Comparison of ENCODE assay signal across 8 mouse cellular contexts in genomic region chr13:63239301-63239804, GRCm38 (mm10).
DNase-seq lines count a peak whose midpoint lies in the region; ATAC-seq and TF ChIP-seq lines count a peak whose summit lies in the region.

No protein-coding gene starts in this region.

- peak overlapping the region; percentile 63 for H3K27ac ChIP-seq in embryonic fibroblast, embryonic 13.5 days (ENCODE audit: insufficient read depth, low read length)
- peak overlapping the region; percentile 97 for H3K27ac ChIP-seq in intestine, embryonic 16.5 days (ENCODE audit: low read length)
- peak overlapping the region; percentile 88 for H3K27ac ChIP-seq in neural tube, embryonic 13.5 days (replicated peaks)

- WGBS in intestine, embryonic 16.5 days = 7% methylated on average over 11 of the region's 11 CpGs
- 3% methylated on average over 11 of the region's 11 CpGs for WGBS in neural tube, embryonic 13.5 days

- H3K4me2 ChIP-seq in intestine, embryonic 16.5 days (ENCODE audit: low read depth, low read length) = peak overlapping the region; percentile 87
- peak overlapping the region; percentile 80 for H3K4me2 ChIP-seq in neural tube, embryonic 13.5 days

- no peak for TF ChIP-seq POLR2A in embryonic fibroblast, embryonic 13.5 days (IDR thresholded peaks at IDR 0.05; ENCODE audit: low read depth, low read length)

- peak; percentile 70 for ATAC-seq in intestine, embryonic 16.5 days
- peak; percentile 69; the same call in 1 of the 2 replicates for ATAC-seq in neural tube, embryonic 13.5 days (ENCODE audit: low read depth)
- ATAC-seq in megakaryocyte progenitor cell, adult 5-6 weeks (replicated peaks; ENCODE audit: poor library complexity) = no peak

- no peak for TF ChIP-seq CTCF in embryonic fibroblast, embryonic 13.5 days (IDR thresholded peaks at IDR 0.05; ENCODE audit: borderline replicate concordance, insufficient read depth, low read length)

- no peaks in the 10 kb centered on the region for H3K9me3 ChIP-seq in intestine, embryonic 16.5 days (ENCODE audit: control insufficient read depth, low read length)
- H3K9me3 ChIP-seq in neural tube, embryonic 13.5 days = no peaks in the 10 kb centered on the region

- H3K4me1 ChIP-seq in embryonic fibroblast, embryonic 13.5 days (ENCODE audit: control insufficient read depth, insufficient read depth, low read length) = 0 out of 2 replicates have a peak, but pooled peaks cover 3% of the 10 kb centered on the region
- peaks cover 49% of the 10 kb centered on the region for H3K4me1 ChIP-seq in intestine, embryonic 16.5 days (ENCODE audit: control insufficient read depth, insufficient read depth, low read length)
- peaks cover 47% of the 10 kb centered on the region for H3K4me1 ChIP-seq in neural tube, embryonic 13.5 days (replicated peaks)

- H3K9ac ChIP-seq in intestine, embryonic 16.5 days (ENCODE audit: low read depth, low read length) = peak overlapping the region; percentile 97
- peak overlapping the region; percentile 88 for H3K9ac ChIP-seq in neural tube, embryonic 13.5 days

- peak; percentile 65 for DNase-seq in cerebellum, adult 9-10 months
- no peak for DNase-seq in cerebellum, postnatal 14 days
- DNase-seq in A20 (ENCODE audit: low read depth, low spot score) = peak; percentile 31
- DNase-seq in layer of hippocampus, adult 8-10 months (ENCODE audit: low spot score in 2 of 2) = no peak

- H3K4me3 ChIP-seq in embryonic fibroblast, embryonic 13.5 days (ENCODE audit: insufficient read depth, low read length) = peak overlapping the region; percentile 34
- H3K4me3 ChIP-seq in intestine, embryonic 16.5 days (ENCODE audit: low read length) = peak overlapping the region; percentile 85
- peak overlapping the region; percentile 76 for H3K4me3 ChIP-seq in neural tube, embryonic 13.5 days

- H3K27me3 ChIP-seq in intestine, embryonic 16.5 days (replicated peaks; ENCODE audit: control insufficient read depth, insufficient read depth, low read length) = no peaks in the 10 kb centered on the region
- H3K27me3 ChIP-seq in neural tube, embryonic 13.5 days = no peaks in the 10 kb centered on the region

- H3K36me3 ChIP-seq in intestine, embryonic 16.5 days (ENCODE audit: control insufficient read depth, insufficient read depth, low read length) = no peaks in the 10 kb centered on the region
- no peaks in the 10 kb centered on the region for H3K36me3 ChIP-seq in neural tube, embryonic 13.5 days

Comparison
In these comparisons a context has a peak if more than half of its experiments do, and no peak if none do; other contexts are left out.
1. DNase-seq: peak in cerebellum, adult 9-10 months (single experiment) and A20 (single experiment); none in cerebellum, postnatal 14 days (0 of 2) and layer of hippocampus, adult 8-10 months (0 of 2).
2. H3K4me3 ChIP-seq: peak in every context shown above with its lines; median percentile 85 in intestine, embryonic 16.5 days; 76 in neural tube, embryonic 13.5 days; 34 in embryonic fibroblast, embryonic 13.5 days.
3. Peak in every context shown above with its lines, with median percentiles within 50 percentile points of each other: H3K27ac ChIP-seq.